Mouse (Mus musculus) liver, embryonic 15.5 days (tissue): ENCODE measurements at regions not wholly inside any gene's neighbourhood (a gene's known extent, or its start where the extent isn't known, plus 50 kb on each side); places are given as distances from the start of the nearest gene placed in this dataset.

Source experiments
- ATAC-seq: fragments of 200-750 bp; cut with Nextera tagmentation; 2 replicates; pipeline ENCODE4 v1.8.0; 2017; ENCODE audit warnings: moderate number of reproducible peaks, mild to moderate bottlenecking, moderate library complexity; ENCODE audit not compliant: insufficient read depth
- H3K27ac ChIP-seq: fragments of 300-500 bp; sonication (generic); replicated peaks from 2 replicates; pipeline ENCODE4 v1.5.1; 2015; ENCODE audit warnings: mild to moderate bottlenecking, inconsistent platforms
- H3K27me3 ChIP-seq: fragments of 300-500 bp; sonication (generic); 2 replicates; pipeline ENCODE4 v1.6.1; 2015; ENCODE audit warnings: mild to moderate bottlenecking, inconsistent platforms
- H3K36me3 ChIP-seq: fragments of 300-500 bp; sonication (generic); replicated peaks from 2 replicates; pipeline ENCODE4 v1.6.1; 2015; ENCODE audit warnings: moderate library complexity, mild to moderate bottlenecking, inconsistent platforms
- H3K4me1 ChIP-seq: fragments of 300-500 bp; sonication (generic); replicated peaks from 2 replicates; pipeline ENCODE4 v1.6.1; 2015; ENCODE audit warnings: inconsistent platforms
- H3K4me2 ChIP-seq: fragments of 300-500 bp; sonication (generic); 2 replicates; pipeline ENCODE4 v1.6.1; 2015; ENCODE audit warnings: moderate library complexity, mild to moderate bottlenecking, inconsistent platforms
- H3K4me3 ChIP-seq: fragments of 300-500 bp; sonication (generic); replicated peaks from 2 replicates; pipeline ENCODE4 v1.5.1; 2015; ENCODE audit warnings: mild to moderate bottlenecking, inconsistent platforms
- H3K9ac ChIP-seq: fragments of 300-500 bp; sonication (generic); 2 replicates; pipeline ENCODE4 v1.6.1; 2015; ENCODE audit warnings: moderate library complexity, mild to moderate bottlenecking, inconsistent platforms
- H3K9me3 ChIP-seq: fragments of 300-500 bp; sonication (generic); replicated peaks from 2 replicates; pipeline ENCODE4 v1.6.1; 2016; ENCODE audit warnings: inconsistent platforms
- WGBS: fragments of 180-500 bp; shearing (Covaris S2); methylation state at CpG from one replicate; pipeline ENCODE4 v1.1.7; 2015; ENCODE audit warnings: mixed read lengths; ENCODE audit not compliant: insufficient replicate concordance; 5-methylcytosine and 5-hydroxymethylcytosine counted together

- Histone ChIP-seq H3K4me2 (no peak overlapping the region), H3K27ac (no peak overlapping the region), H3K9ac (no peak overlapping the region), H3K4me3 (no peak overlapping the region), H3K4me1 (no peaks in the 10 kb centered on the region), H3K27me3 (no peaks in the 10 kb centered on the region), H3K36me3 (no peaks in the 10 kb centered on the region), H3K9me3 (no peaks in the 10 kb centered on the region)
- WGBS = 62% methylated on average over 18 of the region's 18 CpGs
- ATAC-seq = no peak
Measured at GRCm38 (mm10) chr7:36892776-36893500, 195.0 kb downstream of the Tshz3 start.

- H3K27me3 ChIP-seq = no peaks in the 10 kb centered on the region
- no peaks in the 10 kb centered on the region for H3K36me3 ChIP-seq
- no peak overlapping the region for H3K4me3 ChIP-seq
- 0 out of 2 replicates have a peak, but pooled peaks cover 3% of the 10 kb centered on the region for H3K9me3 ChIP-seq
- H3K27ac ChIP-seq = no peak overlapping the region
- no peaks in the 10 kb centered on the region for H3K4me1 ChIP-seq
- 68% methylated on average over 12 of the region's 12 CpGs for whole genome bisulfite sequencing
- no peak overlapping the region for H3K4me2 ChIP-seq
- no peak overlapping the region for H3K9ac ChIP-seq
- ATAC-seq = no peak
Measured at GRCm38 (mm10) chr7:36896339-36896738, 198.4 kb downstream of the Tshz3 start.

- no peak for ATAC-seq
- Histone ChIP-seq H3K4me1 (no peaks in the 10 kb centered on the region), H3K4me2 (no peak overlapping the region), H3K36me3 (no peaks in the 10 kb centered on the region), H3K9ac (no peak overlapping the region), H3K27me3 (no peaks in the 10 kb centered on the region), H3K27ac (no peak overlapping the region), H3K9me3 (0 out of 2 replicates have a peak, but pooled peaks cover 3% of the 10 kb centered on the region), H3K4me3 (no peak overlapping the region)
- 71% methylated on average over 5 of the region's 5 CpGs for WGBS
Measured at GRCm38 (mm10) chr7:36901537-36901936, 203.6 kb downstream of the Tshz3 start.

- Histone ChIP-seq H3K27ac (no peak overlapping the region), H3K4me2 (no peak overlapping the region), H3K4me3 (no peak overlapping the region), H3K36me3 (no peaks in the 10 kb centered on the region), H3K4me1 (no peaks in the 10 kb centered on the region), H3K9ac (no peak overlapping the region), H3K9me3 (no peaks in the 10 kb centered on the region), H3K27me3 (no peaks in the 10 kb centered on the region)
- no peak for ATAC-seq
- 44% methylated on average over 3 of the region's 3 CpGs for WGBS
Measured at GRCm38 (mm10) chr7:36913304-36913703, 215.4 kb downstream of the Tshz3 start.

- Histone ChIP-seq H3K9ac (no peak overlapping the region), H3K9me3 (no peaks in the 10 kb centered on the region), H3K36me3 (no peaks in the 10 kb centered on the region), H3K4me2 (no peak overlapping the region), H3K27me3 (no peaks in the 10 kb centered on the region), H3K4me3 (no peak overlapping the region), H3K27ac (no peak overlapping the region), H3K4me1 (no peaks in the 10 kb centered on the region)
- no peak for ATAC-seq
- 70% methylated on average over 9 of the region's 9 CpGs for WGBS
Measured at GRCm38 (mm10) chr7:36914261-36914660, 216.3 kb downstream of the Tshz3 start.

- Histone ChIP-seq H3K9ac (no peak overlapping the region), H3K9me3 (no peaks in the 10 kb centered on the region), H3K27ac (no peak overlapping the region), H3K4me1 (no peaks in the 10 kb centered on the region), H3K4me3 (no peak overlapping the region), H3K36me3 (no peaks in the 10 kb centered on the region), H3K4me2 (no peak overlapping the region), H3K27me3 (no peaks in the 10 kb centered on the region)
- 56% methylated on average over 5 of the region's 5 CpGs for WGBS
- no peak for ATAC-seq
Measured at GRCm38 (mm10) chr7:36915171-36915570, 217.3 kb downstream of the Tshz3 start.

GRCm38 (mm10) chr7:36917011-36917410, 219.1 kb downstream of the Tshz3 start:
- Histone ChIP-seq H3K4me2 (no peak overlapping the region), H3K27me3 (no peaks in the 10 kb centered on the region), H3K4me1 (no peaks in the 10 kb centered on the region), H3K4me3 (no peak overlapping the region), H3K9me3 (no peaks in the 10 kb centered on the region), H3K27ac (no peak overlapping the region), H3K36me3 (no peaks in the 10 kb centered on the region), H3K9ac (no peak overlapping the region)
- WGBS = 45% methylated on average over 9 of the region's 9 CpGs
- ATAC-seq = no peak

- no peaks in the 10 kb centered on the region for H3K9me3 ChIP-seq
- H3K27me3 ChIP-seq = no peaks in the 10 kb centered on the region
- ATAC-seq = no peak
- WGBS = 55% methylated on average over 4 of the region's 4 CpGs
- no peaks in the 10 kb centered on the region for H3K4me1 ChIP-seq
- no peak overlapping the region for H3K4me2 ChIP-seq
- H3K4me3 ChIP-seq = no peak overlapping the region
- H3K9ac ChIP-seq = no peak overlapping the region
- no peaks in the 10 kb centered on the region for H3K36me3 ChIP-seq
- no peak overlapping the region for H3K27ac ChIP-seq
Measured at GRCm38 (mm10) chr7:36919413-36919812, 221.5 kb downstream of the Tshz3 start.

GRCm38 (mm10) chr7:36921003-36921402, 223.1 kb downstream of the Tshz3 start:
- Histone ChIP-seq H3K9ac (no peak overlapping the region), H3K4me1 (no peaks in the 10 kb centered on the region), H3K4me2 (no peak overlapping the region), H3K27ac (no peak overlapping the region), H3K9me3 (no peaks in the 10 kb centered on the region), H3K4me3 (no peak overlapping the region), H3K27me3 (no peaks in the 10 kb centered on the region), H3K36me3 (no peaks in the 10 kb centered on the region)
- whole genome bisulfite sequencing = 66% methylated on average over 14 of the region's 14 CpGs
- no peak for ATAC-seq

- no peak overlapping the region for H3K4me3 ChIP-seq
- ATAC-seq = no peak
- H3K27ac ChIP-seq = no peak overlapping the region
- H3K9me3 ChIP-seq = no peaks in the 10 kb centered on the region
- H3K36me3 ChIP-seq = no peaks in the 10 kb centered on the region
- no peaks in the 10 kb centered on the region for H3K27me3 ChIP-seq
- H3K4me2 ChIP-seq = no peak overlapping the region
- no peaks in the 10 kb centered on the region for H3K4me1 ChIP-seq
- H3K9ac ChIP-seq = no peak overlapping the region
- WGBS = 79% methylated on average over 4 of the region's 4 CpGs
Measured at GRCm38 (mm10) chr7:36933490-36933889, 235.6 kb downstream of the Tshz3 start.

- Histone ChIP-seq H3K4me2 (no peak overlapping the region), H3K27me3 (no peaks in the 10 kb centered on the region), H3K4me3 (no peak overlapping the region), H3K36me3 (no peaks in the 10 kb centered on the region), H3K4me1 (no peaks in the 10 kb centered on the region), H3K9ac (no peak overlapping the region), H3K27ac (no peak overlapping the region), H3K9me3 (no peaks in the 10 kb centered on the region)
- WGBS = 73% methylated on average over 21 of the region's 21 CpGs
- no peak for ATAC-seq
Measured at GRCm38 (mm10) chr7:36934792-36935555, 237.1 kb downstream of the Tshz3 start.
